Mouse (Mus musculus) G1E (cell line): Measurements from ENCODE around the gene Rfc2.

ENCODE experiments used
- CTCF ChIP-seq: IDR thresholded peaks from 2 replicates; pipeline ENCODE4 v1.5.1; 2012; ENCODE audit warnings: low read depth, low read length, inconsistent platforms, mixed read lengths
- GATA1 ChIP-seq: IDR thresholded peaks from 2 replicates; pipeline ENCODE4 v1.6.1; 2012; ENCODE audit warnings: borderline replicate concordance, low read length, inconsistent platforms, mixed read lengths
- POLR2AphosphoS5 ChIP-seq: IDR thresholded peaks from 2 replicates; pipeline ENCODE4 v1.6.1; 2012; ENCODE audit warnings: low read depth, low read length, inconsistent platforms; ENCODE audit not compliant: insufficient replicate concordance
- TAL1 ChIP-seq: conservative IDR thresholded peaks from 2 replicates; pipeline ENCODE4 v1.6.1; 2012; ENCODE audit warnings: low read depth, low read length, inconsistent platforms, mixed read lengths

- no peak for TF ChIP-seq GATA1
- no peak for TF ChIP-seq CTCF
- no peak for TF ChIP-seq TAL1
- TF ChIP-seq POLR2AphosphoS5: no peak
Measured at GRCm38 (mm10) chr5:134629508-134629907, 48.3 kb downstream of the Rfc2 start.
